Mouse (Mus musculus) lung, postnatal 0 days (tissue): ENCODE measurements at regions not wholly inside any gene's neighbourhood (a gene's known extent, or its start where the extent isn't known, plus 50 kb on each side); places are given as distances from the start of the nearest gene placed in this dataset.

Source experiments
- CTCF ChIP-seq: IDR thresholded peaks from 2 replicates; pipeline ENCODE4 v1.5.1; 2016; ENCODE audit warnings: antibody characterized with exemption, mild to moderate bottlenecking
- EP300 ChIP-seq: IDR thresholded peaks from 2 replicates; pipeline ENCODE4 v1.6.1; 2016; ENCODE audit warnings: antibody characterized with exemption, mild to moderate bottlenecking, control low read depth

GRCm38 (mm10) chr14:58520384-58520783 is 450.0 kb downstream of the Fgf9 start:
- no peak for TF ChIP-seq CTCF
- TF ChIP-seq EP300, result no peak
